Mouse (Mus musculus) adrenal gland, adult 2 months (tissue): Measurements from ENCODE around the gene Dapk2. TPM values are rescaled to one million over a fixed set of nuclear protein-coding genes. Genes with fewer than 3 reads are reported as not detected.

Experiments
- DNase-seq: peaks from one replicate; pipeline ENCODE4 v3.0.0; 2021
- polyA plus RNA-seq: library from polyadenylated mRNA; depleted of rRNA; stranded (reverse); fragments of >200 nt; gene quantifications from 2 replicates; pipeline ENCODE4 v1.2.3, GENCODE M21; 2012; rRNA removed
- total RNA-seq, 2 experiments: library from RNA; stranded (reverse); gene quantifications; 2 replicates each; pipeline ENCODE4 v1.2.3; 2021

Gene Dapk2
- total and polyA plus RNA-seq, 3 experiments, result 1.4 to 9.7 (median 4.5) TPM

- no peak for DNase-seq
Observed at GRCm38 (mm10) chr9:66308741-66309140, 150.7 kb downstream of the Dapk2 start.

GRCm38 (mm10) chr9:66311458-66311857, 153.4 kb downstream of the Dapk2 start:
- DNase-seq, result no peak

- DNase-seq, result no peak
Observed at GRCm38 (mm10) chr9:66316603-66317002, 158.6 kb downstream of the Dapk2 start.

Other genes with a start within 250 kb of the Dapk2 start
- gene Trip4, start 249.4 kb upstream of the Dapk2 start, total RNA-seq, result 10 to 100 TPM; 29.8 to 40.0 TPM
- gene Trip4, start 249.4 kb upstream of the Dapk2 start, polyA plus RNA-seq, result 7.2 and 8.9 TPM in 2 replicates
- 10 to 100 TPM; 16.3 to 19.4 TPM for gene Csnk1g1, start 249.3 kb upstream of the Dapk2 start, total RNA-seq
- gene Csnk1g1, start 249.3 kb upstream of the Dapk2 start, polyA plus RNA-seq, result 2.2 and 2.8 TPM in 2 replicates
- 100 to 1,000 TPM; 245 to 310 TPM for gene Ppib, start 98.0 kb upstream of the Dapk2 start, total RNA-seq
- gene Ppib, start 98.0 kb upstream of the Dapk2 start, polyA plus RNA-seq, result 68.3 and 78.6 TPM in 2 replicates
- gene Snx22, start 88.5 kb upstream of the Dapk2 start, total RNA-seq, result under 1 TPM; 0.29 to 0.48 TPM
- 0.79 and 0.84 TPM in 2 replicates for gene Snx22, start 88.5 kb upstream of the Dapk2 start, polyA plus RNA-seq
- 100 to 1,000 TPM; 112 to 118 TPM for gene Snx1, start 31.6 kb upstream of the Dapk2 start, total RNA-seq
- 58.9 and 59.7 TPM in 2 replicates for gene Snx1, start 31.6 kb upstream of the Dapk2 start, polyA plus RNA-seq
- 10 to 100 TPM; 74.9 to 80.0 TPM for gene Ciao2a, start 31.6 kb upstream of the Dapk2 start, total RNA-seq
- gene Ciao2a, start 31.6 kb upstream of the Dapk2 start, polyA plus RNA-seq, result 4.9 and 5.2 TPM in 2 replicates
- gene Herc1, start 192.2 kb downstream of the Dapk2 start, total RNA-seq, result 10 to 100 TPM; 34.5 to 40.6 TPM
- 6.0 and 7.9 TPM in 2 replicates for gene Herc1, start 192.2 kb downstream of the Dapk2 start, polyA plus RNA-seq